16 mouse cellular contexts compared by ENCODE assay signal in the genomic region with DNA sequence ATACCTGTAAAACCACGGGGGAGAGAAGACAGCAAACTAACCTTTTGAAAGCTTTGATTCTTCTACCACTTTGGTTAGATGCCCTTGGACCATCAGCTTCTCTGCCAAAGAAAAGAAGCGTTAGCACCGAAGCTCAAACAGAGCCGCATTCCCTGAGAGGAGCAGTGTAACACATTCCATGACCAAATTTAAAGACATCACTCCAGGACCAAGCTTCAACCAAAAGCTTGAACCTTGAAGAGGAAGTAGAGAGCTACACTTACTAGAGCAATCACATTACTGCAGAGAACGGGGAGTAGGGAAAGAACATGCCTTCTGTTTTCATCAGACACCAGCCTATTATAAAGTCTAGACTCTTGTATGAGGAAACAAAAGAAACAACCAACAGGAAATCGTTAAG.
DNase-seq lines count a peak whose midpoint lies in the region; ATAC-seq and TF ChIP-seq lines count a peak whose summit lies in the region.
"Had no signal": no experiment of that assay in that cellular context is flagged by ENCODE, and none has a peak within 500 bp of the region (broad histone marks: within the 10 kb centered on the region; RNA-seq: fewer than 3 reads in every experiment).

No protein-coding gene starts in this region.

- no peak for TF ChIP-seq CTCF in layer of hippocampus, adult 2 months (conservative IDR thresholded peaks at IDR 0.05)

- peak overlapping the region; percentile 7; the same call in 1 of the 2 replicates for H3K27ac ChIP-seq in layer of hippocampus, adult 2 months
- no peak overlapping the region for H3K27ac ChIP-seq in forebrain, embryonic 13.5 days
- H3K27ac ChIP-seq: hindbrain, embryonic 14.5 days; midbrain, embryonic 13.5 days had no signal

- H3K9ac ChIP-seq in forebrain, embryonic 13.5 days: no peak overlapping the region
- H3K9ac ChIP-seq: hindbrain, embryonic 14.5 days; midbrain, embryonic 13.5 days had no signal

- peak; percentile 8 for DNase-seq in adrenal gland, postnatal 14 days
- DNase-seq in adrenal gland, adult (ENCODE audit: inconsistent age in 2 of 2, low spot score in 1 of 2): no peak
- DNase-seq in layer of hippocampus, adult 2 months (ENCODE audit: low spot score in 2 of 2): no peak
- no peak for DNase-seq in layer of hippocampus, adult 18-20 months (ENCODE audit: low spot score in 2 of 2)
- peak; percentile 58 for DNase-seq in A20 (ENCODE audit: low read depth, low spot score)
- peak; percentile 49 to 52 for DNase-seq in heart, postnatal 10 days
- DNase-seq in ovary, postnatal 36 days (ENCODE audit: low spot score): no peak
- DNase-seq: cerebellum, adult 9-10 months; gastrocnemius, postnatal 36 days; left cerebral cortex, postnatal 4 days; lung, postnatal 36 days had no signal

- H3K4me1 ChIP-seq in forebrain, embryonic 13.5 days: no peaks in the 10 kb centered on the region
- H3K4me1 ChIP-seq: midbrain, embryonic 13.5 days had no signal

- intact Hi-C loops in heart, postnatal 10 days (cut with DNase I): no loop called here

- H3K27me3 ChIP-seq in forebrain, embryonic 13.5 days: no peaks in the 10 kb centered on the region
- H3K27me3 ChIP-seq: midbrain, embryonic 13.5 days; Patski had no signal

- ATAC-seq in forebrain, embryonic 13.5 days: no peak
- ATAC-seq: forebrain, embryonic 16.5 days; midbrain, embryonic 13.5 days; Patski had no signal

- 62% methylated on average over 6 of the region's 6 CpGs for WGBS in forebrain, embryonic 13.5 days

- H3K36me3 ChIP-seq in forebrain, embryonic 13.5 days (ENCODE audit: poor library complexity, severe bottlenecking): peaks cover 4% of the 10 kb centered on the region; the same call in 1 of the 2 replicates

- no peak overlapping the region for H3K4me2 ChIP-seq in forebrain, embryonic 13.5 days
- H3K4me2 ChIP-seq: hindbrain, embryonic 14.5 days; midbrain, embryonic 13.5 days had no signal

- H3K4me3 ChIP-seq in layer of hippocampus, adult 2 months: no peak overlapping the region
- H3K4me3 ChIP-seq in forebrain, embryonic 13.5 days: no peak overlapping the region
- H3K4me3 ChIP-seq: midbrain, embryonic 13.5 days had no signal

- no peaks in the 10 kb centered on the region for H3K9me3 ChIP-seq in forebrain, embryonic 13.5 days (replicated peaks)
- H3K9me3 ChIP-seq: midbrain, embryonic 13.5 days had no signal

Comparison
In these comparisons a context has a peak if more than half of its experiments do, and no peak if none do; other contexts are left out.
1. DNase-seq: peak in adrenal gland, postnatal 14 days (single experiment), A20 (single experiment) and heart, postnatal 10 days (2 of 2); none in adrenal gland, adult (0 of 2), layer of hippocampus, adult 2 months (0 of 2), layer of hippocampus, adult 18-20 months (0 of 2) and ovary, postnatal 36 days (single experiment).